Mouse (Mus musculus) adrenal gland, adult 18-20 months (tissue): ENCODE measurements around the gene Cdc42se2. TPM values are rescaled to one million over a fixed set of nuclear protein-coding genes. Genes with fewer than 3 reads are reported as not detected.

Experiments used
- total RNA-seq, 2 experiments: library from RNA; stranded (reverse); gene quantifications; 1 replicate in 1 of 2; 2 replicates in 1 of 2; pipeline ENCODE4 v1.2.3; 2021

Gene Cdc42se2
- total RNA-seq, 2 experiments from 2014 or later: 18.5 to 21.1 TPM

Other genes with a start within 250 kb of the Cdc42se2 start
- gene Lyrm7, start 73.2 kb upstream of the Cdc42se2 start, total RNA-seq: 10 to 100 TPM in 1 of 2 experiments, 1 to 10 TPM in 1; 8.4 to 22.2 TPM
- gene Hint1, start 78.7 kb upstream of the Cdc42se2 start, total RNA-seq: 100 to 1,000 TPM; 347 to 382 TPM
- gene Gpx3, start 114.8 kb upstream of the Cdc42se2 start, total RNA-seq: 100 to 1,000 TPM; 218 to 375 TPM
- 10 to 100 TPM; 63.7 to 85.8 TPM for gene Tnip1, start 175.2 kb upstream of the Cdc42se2 start, total RNA-seq
- 100 to 1,000 TPM; 123 to 197 TPM for gene Anxa6, start 245.8 kb upstream of the Cdc42se2 start, total RNA-seq